Mouse (Mus musculus) forebrain, embryonic 11.5 days (tissue): Measurements from ENCODE around the gene Cpne1. TPM values are rescaled to one million over a fixed set of nuclear protein-coding genes. Genes with fewer than 3 reads are reported as not detected.
A peak's percentile ranks its signal among the peaks of the same experiment; 100 is the strongest.

Source experiments
- ATAC-seq: fragments of 200-750 bp; cut with Nextera tagmentation; replicated peaks from 2 replicates; pipeline ENCODE4 v1.8.0; 2017; ENCODE audit warnings: moderate TSS enrichment; ENCODE audit not compliant: low FRiP score
- DNase-seq: peaks from one replicate; pipeline ENCODE4 v3.0.0-alpha.2; 2017; ENCODE audit warnings: low spot score
- H3K27ac ChIP-seq: fragments of 300-500 bp; sonication (generic); 2 replicates; pipeline ENCODE4 v1.5.1; 2014; ENCODE audit warnings: low read depth, low read length
- H3K27me3 ChIP-seq: fragments of 300-500 bp; sonication (generic); 2 replicates; pipeline ENCODE4 v1.6.1; 2014; ENCODE audit warnings: mild to moderate bottlenecking, low read length, mixed read lengths; ENCODE audit not compliant: control insufficient read depth, insufficient read depth
- H3K36me3 ChIP-seq: fragments of 300-500 bp; sonication (generic); 2 replicates; pipeline ENCODE4 v1.6.1; 2014; ENCODE audit warnings: mild to moderate bottlenecking, low read length, moderate library complexity, mixed read lengths; ENCODE audit not compliant: control insufficient read depth, insufficient read depth
- H3K4me1 ChIP-seq: fragments of 300-500 bp; sonication (generic); replicated peaks from 2 replicates; pipeline ENCODE4 v1.6.1; 2014; ENCODE audit warnings: low read length, mixed read lengths; ENCODE audit not compliant: control insufficient read depth, insufficient read depth
- H3K4me2 ChIP-seq: fragments of 300-500 bp; sonication (generic); 2 replicates; pipeline ENCODE4 v1.6.1; 2014; ENCODE audit warnings: low read depth, mild to moderate bottlenecking, low read length, moderate library complexity, mixed read lengths; ENCODE audit not compliant: severe bottlenecking
- H3K4me3 ChIP-seq: fragments of 300-500 bp; sonication (generic); 2 replicates; pipeline ENCODE4 v1.5.1; 2014; ENCODE audit warnings: low read depth, low read length
- H3K9ac ChIP-seq: fragments of 300-500 bp; sonication (generic); 2 replicates; pipeline ENCODE4 v1.6.1; 2014; ENCODE audit warnings: low read length
- H3K9me3 ChIP-seq: fragments of 300-500 bp; sonication (generic); 2 replicates; pipeline ENCODE4 v1.6.1; 2016; ENCODE audit warnings: low read length, mixed read lengths; ENCODE audit not compliant: control insufficient read depth
- WGBS: fragments of 180-500 bp; shearing (Covaris S2); extraction: QIAGEN DNeasy Blood & Tissue Kit; methylation state at CpG from one replicate; pipeline ENCODE4 v1.1.7; 2014; 5-methylcytosine and 5-hydroxymethylcytosine counted together
- polyA plus RNA-seq: library from polyadenylated mRNA; unstranded; fragments of >200 nt; fragmentation: Nextera tagmentation; extraction: Ambion mirVana; gene quantifications from 2 replicates; pipeline ENCODE4 v1.2.1, GENCODE M21; 2014

Cpne1 gene
- polyA plus RNA-seq, 1 experiment from 2014 or later, result 58.8 TPM

DNA sequence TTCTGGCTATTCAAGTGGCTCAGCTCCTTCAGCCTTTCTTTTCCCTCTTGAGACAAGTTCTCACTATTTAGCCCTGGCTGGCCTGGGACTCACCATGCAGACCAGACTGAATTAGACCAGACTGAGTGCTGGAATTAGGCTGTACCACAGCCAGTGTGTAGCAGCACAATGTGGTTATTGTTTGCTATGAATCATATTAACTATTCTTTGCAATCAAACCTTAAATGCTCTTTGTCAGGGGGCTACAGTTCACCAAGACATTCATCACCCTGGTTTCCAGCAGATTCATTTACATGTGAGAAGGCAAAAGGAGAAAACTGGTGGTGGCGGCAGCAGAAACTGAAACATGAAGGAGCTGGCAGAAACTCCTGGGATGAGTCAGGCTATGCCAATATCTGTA lies 22.0 kb downstream of the Cpne1 start:
- peak; percentile 55 for ATAC-seq
- no peak for DNase-seq
- WGBS, result 47% methylated on average over 1 of the region's 1 CpGs

DNA sequence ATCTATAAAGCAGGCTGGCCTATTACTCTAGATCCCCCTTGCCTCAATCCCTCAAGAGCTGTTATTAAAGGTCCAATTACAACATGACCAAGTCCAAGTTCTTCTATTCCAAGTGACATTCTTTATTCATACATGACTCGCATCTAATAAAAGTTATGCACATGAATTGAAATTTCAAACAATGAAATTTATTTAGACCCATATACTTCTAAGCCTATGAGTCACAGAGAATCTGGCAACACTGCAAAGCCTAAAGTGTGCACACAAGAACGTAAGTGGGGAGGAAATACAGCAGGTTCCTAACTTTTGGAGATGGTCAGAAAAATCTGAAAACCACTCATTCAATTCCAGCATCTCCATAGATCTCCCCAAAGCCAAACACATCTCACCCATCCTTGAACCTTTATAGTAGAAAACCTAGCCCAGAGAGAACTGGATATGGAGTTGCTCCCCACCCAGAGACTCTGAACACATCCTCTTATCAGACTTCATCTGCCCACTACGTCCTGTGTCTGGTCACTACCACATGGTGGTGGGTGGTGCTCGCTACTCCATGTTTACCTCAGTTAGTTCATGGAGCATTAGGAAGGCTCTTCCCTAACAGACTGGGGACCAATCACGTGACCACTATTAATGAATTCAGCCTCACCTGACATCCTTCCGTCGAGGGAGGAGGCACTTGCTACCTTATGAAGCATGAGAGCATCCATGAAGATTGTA lies 24.2 kb downstream of the Cpne1 start:
- peaks cover 12% of the 10 kb centered on the region; the same call in 1 of the 2 replicates for H3K4me1 ChIP-seq
- H3K4me3 ChIP-seq, result no peak overlapping the region
- no peaks in the 10 kb centered on the region; the same call in 1 of the 2 replicates for H3K36me3 ChIP-seq
- H3K9ac ChIP-seq, result no peak overlapping the region
- 90% methylated on average over 7 of the region's 7 CpGs for WGBS
- H3K27me3 ChIP-seq, result no peaks in the 10 kb centered on the region
- ATAC-seq, result no peak
- no peak overlapping the region for H3K27ac ChIP-seq
- no peak for DNase-seq
- H3K9me3 ChIP-seq, result no peaks in the 10 kb centered on the region
- H3K4me2 ChIP-seq, result no peak overlapping the region

More for the DNA sequence above, 22.0 kb downstream of the Cpne1 start:
- H3K9me3 ChIP-seq, result no peaks in the 10 kb centered on the region
- H3K4me2 ChIP-seq, result no peak overlapping the region
- H3K4me1 ChIP-seq, result peaks cover 12% of the 10 kb centered on the region; the same call in 1 of the 2 replicates
- no peak overlapping the region for H3K4me3 ChIP-seq
- no peaks in the 10 kb centered on the region; the same call in 1 of the 2 replicates for H3K36me3 ChIP-seq
- H3K27ac ChIP-seq, result no peak overlapping the region
- no peak overlapping the region for H3K9ac ChIP-seq
- H3K27me3 ChIP-seq, result no peaks in the 10 kb centered on the region

DNA sequence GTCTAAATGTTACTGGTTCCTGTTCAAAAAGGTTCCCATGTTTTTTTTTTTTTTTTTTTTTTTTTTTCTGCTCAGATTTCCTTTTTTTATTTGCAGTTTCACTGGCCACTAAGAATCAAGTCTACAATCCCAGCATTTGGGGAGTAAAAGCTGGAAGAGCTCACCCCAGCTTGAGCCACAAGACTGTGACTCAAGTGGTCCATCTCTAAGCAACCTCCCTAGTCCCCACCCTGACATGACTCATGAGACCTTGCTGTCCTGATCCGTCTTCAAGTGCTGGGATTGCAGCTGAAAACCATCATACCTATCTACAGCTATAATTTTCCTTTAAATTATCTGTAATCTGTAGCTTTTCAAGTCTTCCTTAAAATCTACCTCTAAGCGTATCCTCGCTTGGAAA lies 27.2 kb downstream of the Cpne1 start:
- Histone ChIP-seq H3K27ac (no peak overlapping the region), H3K27me3 (no peaks in the 10 kb centered on the region), H3K4me2 (no peak overlapping the region), H3K4me3 (no peak overlapping the region), H3K36me3 (no peaks in the 10 kb centered on the region), H3K9me3 (no peaks in the 10 kb centered on the region), H3K9ac (no peak overlapping the region), H3K4me1 (no peaks in the 10 kb centered on the region)
- 92% methylated on average over 3 of the region's 3 CpGs for WGBS
- ATAC-seq, result no peak
- DNase-seq, result no peak

DNA sequence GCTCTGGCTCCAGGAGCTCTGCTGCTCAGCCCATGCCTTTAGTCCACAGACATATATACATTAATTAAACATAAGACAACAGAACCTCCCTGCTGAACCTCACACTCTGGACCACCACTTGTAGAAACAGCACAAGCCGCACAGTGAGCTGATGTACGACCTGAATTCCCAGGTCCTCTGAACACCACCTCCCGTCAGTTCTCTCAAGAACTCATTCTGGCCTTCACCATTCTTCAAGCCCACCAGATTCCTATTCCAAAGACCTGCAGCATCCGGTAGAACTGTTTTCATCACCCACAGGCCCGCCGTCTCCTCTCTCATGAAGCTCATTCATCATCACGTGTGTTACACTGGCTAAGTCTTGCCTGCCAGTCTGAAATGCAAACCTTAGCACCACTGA lies 31.4 kb downstream of the Cpne1 start:
- no peak overlapping the region for H3K4me2 ChIP-seq
- H3K36me3 ChIP-seq, result peaks cover 28% of the 10 kb centered on the region; the same call in 1 of the 2 replicates
- ATAC-seq, result no peak

DNA sequence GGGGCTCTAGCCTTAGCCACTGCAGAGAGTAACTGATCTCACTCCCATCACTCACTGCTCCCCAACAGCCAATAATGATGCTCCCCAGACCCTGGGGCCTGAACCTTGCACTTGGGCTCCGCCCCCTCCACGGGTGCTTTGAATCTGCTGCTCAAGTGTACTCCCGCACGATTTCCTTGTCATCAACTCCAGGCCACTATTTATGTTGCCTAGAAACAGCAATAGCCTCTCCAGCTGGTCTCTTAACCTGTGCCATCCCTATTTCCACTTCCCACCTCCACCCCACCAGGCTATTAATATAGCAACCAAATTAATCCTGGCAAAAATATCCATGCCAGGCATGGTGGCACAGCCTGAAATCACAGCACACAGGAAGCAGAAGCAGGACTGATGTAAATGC lies 32.1 kb downstream of the Cpne1 start:
- H3K4me3 ChIP-seq, result no peak overlapping the region
- no peak overlapping the region for H3K27ac ChIP-seq
- H3K4me2 ChIP-seq, result no peak overlapping the region
- H3K36me3 ChIP-seq, result peaks cover 28% of the 10 kb centered on the region; the same call in 1 of the 2 replicates
- no peak for DNase-seq
- no peak for ATAC-seq
- WGBS, result 54% methylated on average over 4 of the region's 4 CpGs
- no peaks in the 10 kb centered on the region for H3K9me3 ChIP-seq
- no peaks in the 10 kb centered on the region for H3K27me3 ChIP-seq
- H3K4me1 ChIP-seq, result no peaks in the 10 kb centered on the region
- H3K9ac ChIP-seq, result no peak overlapping the region

More for the DNA sequence above, 31.4 kb downstream of the Cpne1 start:
- Histone ChIP-seq H3K27ac (no peak overlapping the region), H3K9me3 (no peaks in the 10 kb centered on the region), H3K4me1 (no peaks in the 10 kb centered on the region), H3K9ac (no peak overlapping the region), H3K27me3 (no peaks in the 10 kb centered on the region), H3K4me3 (no peak overlapping the region)
- no peak for DNase-seq
- 95% methylated on average over 7 of the region's 7 CpGs for WGBS

DNA sequence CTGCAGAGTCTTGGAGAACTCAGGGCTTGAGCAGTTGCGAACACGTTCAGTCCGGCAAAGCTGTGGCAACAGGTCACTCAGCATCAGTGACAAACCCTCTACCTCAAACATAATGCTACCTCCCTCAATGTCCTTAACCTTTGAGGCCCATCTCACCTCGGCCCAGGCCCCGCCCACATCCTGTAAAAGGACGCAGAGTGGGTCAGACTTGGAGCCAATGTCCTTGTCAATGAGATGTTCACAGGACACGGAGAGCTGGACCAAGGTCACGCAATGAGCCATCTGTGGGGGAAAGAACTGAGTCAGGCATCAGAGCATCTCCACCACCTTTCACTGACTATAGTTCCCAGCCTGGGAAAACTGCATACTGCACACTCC lies 32.6 kb downstream of the Cpne1 start:
- Histone ChIP-seq H3K4me1 (no peaks in the 10 kb centered on the region), H3K27me3 (no peaks in the 10 kb centered on the region), H3K9me3 (no peaks in the 10 kb centered on the region), H3K4me3 (no peak overlapping the region), H3K4me2 (no peak overlapping the region), H3K36me3 (peaks cover 28% of the 10 kb centered on the region), H3K9ac (no peak overlapping the region), H3K27ac (no peak overlapping the region)
- ATAC-seq, result no peak
- no peak for DNase-seq
- 93% methylated on average over 8 of the region's 8 CpGs for WGBS

DNA sequence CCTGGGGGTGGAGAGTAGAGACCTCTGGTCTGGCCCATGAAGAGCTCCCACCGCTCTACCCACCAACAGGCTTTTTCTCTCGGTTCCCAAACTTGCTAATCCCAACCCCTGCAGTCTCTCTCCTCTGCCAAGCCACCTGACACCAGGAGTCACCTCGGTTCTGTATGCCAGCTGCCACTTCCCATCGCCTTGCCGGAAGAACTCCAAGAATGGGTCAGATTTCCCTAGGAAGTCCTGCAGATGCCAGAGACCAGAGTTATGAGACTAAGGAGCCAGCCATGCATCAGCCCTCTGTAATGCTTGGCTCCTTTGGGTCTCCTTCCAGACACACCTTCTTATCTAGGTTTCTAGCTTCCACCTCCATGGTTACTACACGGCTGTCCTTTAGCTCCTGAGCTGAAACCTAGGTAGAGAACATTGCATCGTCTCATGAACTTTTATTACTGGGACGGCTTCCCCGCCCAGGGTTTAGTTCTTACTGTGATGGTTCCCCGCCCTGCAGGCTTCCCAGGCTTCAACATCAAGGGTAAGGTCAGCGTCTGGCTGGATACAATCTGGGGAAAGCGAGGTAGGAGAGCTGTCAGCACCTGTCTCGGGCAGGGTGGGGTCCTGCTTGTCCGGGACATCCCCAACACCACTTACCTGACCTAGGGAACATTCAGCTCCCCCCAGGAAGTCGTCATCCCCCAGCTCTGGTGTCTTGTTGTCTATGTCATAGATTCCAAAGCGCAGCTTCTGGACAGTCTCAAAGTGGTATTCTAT lies 33.2 kb downstream of the Cpne1 start:
- H3K4me1 ChIP-seq, result no peaks in the 10 kb centered on the region
- no peak overlapping the region for H3K27ac ChIP-seq
- WGBS, result 94% methylated on average over 16 of the region's 16 CpGs
- H3K9me3 ChIP-seq, result no peaks in the 10 kb centered on the region
- ATAC-seq (no peak), DNase-seq (no peak)
- no peak overlapping the region for H3K4me3 ChIP-seq
- no peaks in the 10 kb centered on the region for H3K27me3 ChIP-seq
- H3K9ac ChIP-seq, result no peak overlapping the region
- H3K36me3 ChIP-seq, result peaks cover 34% of the 10 kb centered on the region
- no peak overlapping the region for H3K4me2 ChIP-seq

DNA sequence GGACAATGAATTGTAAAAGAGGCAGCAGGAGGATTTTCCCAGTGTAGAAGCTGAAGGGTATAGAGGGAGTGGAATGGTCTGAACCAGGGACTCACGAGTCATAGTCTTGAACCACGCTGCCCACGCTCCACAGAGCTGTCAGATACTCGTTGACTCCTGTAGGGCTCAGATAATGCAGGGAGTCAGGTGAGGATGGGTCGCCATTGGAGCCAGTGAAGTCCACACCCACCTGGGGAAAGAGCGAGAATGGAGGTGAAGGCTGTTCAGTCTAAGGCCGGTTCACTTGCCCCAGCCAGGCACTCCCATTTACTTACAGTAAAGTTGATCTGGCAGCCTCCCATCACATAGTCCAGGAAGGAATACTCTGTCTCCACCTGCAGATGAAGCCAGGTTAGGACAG lies 34.3 kb downstream of the Cpne1 start:
- H3K9ac ChIP-seq, result no peak overlapping the region
- no peak overlapping the region for H3K4me3 ChIP-seq
- ATAC-seq, result no peak
- H3K4me1 ChIP-seq, result no peaks in the 10 kb centered on the region
- H3K4me2 ChIP-seq, result no peak overlapping the region
- H3K27ac ChIP-seq, result no peak overlapping the region
- WGBS, result 89% methylated on average over 7 of the region's 7 CpGs
- peaks cover 39% of the 10 kb centered on the region for H3K36me3 ChIP-seq
- DNase-seq, result no peak
- no peaks in the 10 kb centered on the region for H3K9me3 ChIP-seq
- H3K27me3 ChIP-seq, result no peaks in the 10 kb centered on the region
